Mouse (Mus musculus) ES-Bruce4 (cell line): ENCODE data around the gene Adamts20.

ENCODE experiments used
- CTCF ChIP-seq: IDR thresholded peaks from one replicate; pipeline ENCODE4 v1.8.1; 2011; ENCODE audit warnings: low read depth, low read length
- EP300 ChIP-seq: IDR thresholded peaks from 2 replicates; pipeline ENCODE4 v1.6.1; 2011; ENCODE audit warnings: low read depth, low read length; ENCODE audit not compliant: insufficient read depth
- POLR2A ChIP-seq: IDR thresholded peaks from one replicate; pipeline ENCODE4 v1.8.1; 2011; ENCODE audit warnings: low read length; ENCODE audit not compliant: insufficient read depth

- TF ChIP-seq CTCF (no peak), POLR2A (no peak), EP300 (no peak)
Observed at GRCm38 (mm10) chr15:94263866-94264496, 201.2 kb downstream of the Adamts20 start.
